Mouse (Mus musculus): ENCODE measurements at regions not wholly inside any gene's neighbourhood (a gene's known extent, or its start where the extent isn't known, plus 50 kb on each side); places are given as distances from the start of the nearest gene placed in this dataset.

DNA sequence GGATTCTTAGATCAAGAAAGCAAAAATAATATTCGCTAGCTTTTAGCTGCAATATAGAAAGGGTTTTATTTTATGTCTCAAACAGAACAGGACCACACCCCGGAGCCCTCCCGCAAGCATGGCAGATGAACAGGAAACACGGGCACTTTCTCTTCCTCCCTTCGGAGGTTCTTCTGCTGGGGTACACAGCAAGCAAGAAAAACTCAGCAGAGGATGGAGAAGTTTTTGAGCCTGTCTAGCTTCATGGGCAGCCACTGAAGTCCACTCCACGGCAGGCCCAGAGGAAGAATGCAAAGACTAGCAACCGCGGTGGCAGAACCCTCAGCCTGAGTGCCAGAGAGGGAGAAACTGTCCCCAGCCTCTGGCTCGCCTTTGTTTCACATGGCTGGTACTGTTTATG lies 174.7 kb upstream of the Ap5m1 start:
- no peak for TF ChIP-seq CTCF (IDR thresholded peaks at IDR 0.05)
- H3K4me3 ChIP-seq (ENCODE audit: low read depth, low read length): no peak overlapping the region
- H3K4me2 ChIP-seq (ENCODE audit: low read depth, low read length, poor library complexity, severe bottlenecking): no peak overlapping the region
- 58% methylated on average over 9 of the region's 9 CpGs for WGBS
- H3K27ac ChIP-seq (ENCODE audit: low read depth, low read length): no peak overlapping the region
- H3K36me3 ChIP-seq (ENCODE audit: insufficient read depth, low read length): no peaks in the 10 kb centered on the region
- H3K9ac ChIP-seq (replicated peaks; ENCODE audit: low read length, poor library complexity, severe bottlenecking): no peak overlapping the region
- ATAC-seq (ENCODE audit: low FRiP score): no peak
- DNase-seq (ENCODE audit: low spot score): no peak
- peaks cover 7% of the 10 kb centered on the region; the same call in 1 of the 2 replicates for H3K27me3 ChIP-seq (ENCODE audit: insufficient read depth, low read length)
- H3K9me3 ChIP-seq (ENCODE audit: low read length): peaks cover 2% of the 10 kb centered on the region; the same call in 1 of the 2 replicates
- no peaks in the 10 kb centered on the region for H3K4me1 ChIP-seq (ENCODE audit: insufficient read depth, low read length)

DNA sequence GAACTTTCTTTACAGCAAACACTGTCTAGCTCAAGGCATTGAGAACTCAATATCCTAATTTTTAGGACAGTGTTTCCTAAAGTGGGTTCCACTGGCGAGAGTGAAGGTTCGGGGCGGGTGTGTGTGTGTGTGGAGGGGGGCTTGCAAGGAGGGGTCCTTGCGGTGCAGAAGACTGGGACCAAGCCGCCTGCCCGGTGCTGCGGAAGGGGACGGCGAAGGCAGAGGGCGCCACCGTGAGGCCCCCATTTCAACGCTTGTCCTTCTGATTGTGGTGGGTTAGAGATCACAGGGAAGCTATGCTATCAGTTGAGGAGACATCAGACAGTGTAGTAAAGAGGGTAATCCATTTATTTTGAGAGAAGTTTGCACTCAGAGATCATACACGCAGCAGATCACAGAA lies 176.9 kb upstream of the Ap5m1 start:
- Histone ChIP-seq H3K4me2 (ENCODE audit: low read depth, low read length, poor library complexity, severe bottlenecking) (peak overlapping the region; percentile 46), H3K4me3 (ENCODE audit: low read depth, low read length) (peak overlapping the region; percentile 9; the same call in 1 of the 2 replicates), H3K27me3 (ENCODE audit: insufficient read depth, low read length) (peaks cover 2% of the 10 kb centered on the region; the same call in 1 of the 2 replicates), H3K9ac (replicated peaks; ENCODE audit: low read length, poor library complexity, severe bottlenecking) (no peak overlapping the region), H3K9me3 (ENCODE audit: low read length) (no peaks in the 10 kb centered on the region), H3K27ac (ENCODE audit: low read depth, low read length) (no peak overlapping the region), H3K4me1 (ENCODE audit: insufficient read depth, low read length) (no peaks in the 10 kb centered on the region), H3K36me3 (ENCODE audit: insufficient read depth, low read length) (no peaks in the 10 kb centered on the region)
- ATAC-seq (ENCODE audit: low FRiP score): peak; percentile 54; the same call in 1 of the 2 replicates
- TF ChIP-seq CTCF (IDR thresholded peaks at IDR 0.05): peak; percentile 75
- no peak for DNase-seq (ENCODE audit: low spot score)
- 3% methylated on average over 13 of the region's 13 CpGs for WGBS

DNA sequence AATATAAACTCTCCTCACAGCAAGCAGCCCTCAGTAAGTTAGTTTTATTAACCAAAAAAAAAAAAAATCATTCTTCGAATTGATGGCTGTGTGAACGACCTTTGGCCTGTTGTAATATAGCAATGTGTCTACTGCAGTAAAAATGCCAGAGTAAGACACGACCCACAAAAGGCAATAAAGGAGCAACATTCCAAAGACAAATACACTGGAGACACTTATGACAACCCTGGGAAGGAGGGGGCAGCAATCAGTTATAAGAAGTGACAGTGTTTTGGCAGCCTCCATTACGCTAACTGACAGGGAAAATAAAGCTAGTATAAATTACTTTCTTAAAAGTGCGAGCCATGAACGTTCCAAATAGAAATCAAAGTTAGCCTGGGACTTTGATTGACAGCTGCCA lies 185.9 kb upstream of the Ap5m1 start:
- Histone ChIP-seq H3K9me3 (ENCODE audit: low read length) (no peaks in the 10 kb centered on the region), H3K36me3 (ENCODE audit: insufficient read depth, low read length) (no peaks in the 10 kb centered on the region), H3K27ac (ENCODE audit: low read depth, low read length) (no peak overlapping the region), H3K4me2 (ENCODE audit: low read depth, low read length, poor library complexity, severe bottlenecking) (no peak overlapping the region), H3K4me3 (ENCODE audit: low read depth, low read length) (no peak overlapping the region), H3K9ac (replicated peaks; ENCODE audit: low read length, poor library complexity, severe bottlenecking) (no peak overlapping the region), H3K27me3 (ENCODE audit: insufficient read depth, low read length) (no peaks in the 10 kb centered on the region), H3K4me1 (ENCODE audit: insufficient read depth, low read length) (no peaks in the 10 kb centered on the region)
- DNase-seq (ENCODE audit: low spot score): no peak
- no peak for TF ChIP-seq CTCF (IDR thresholded peaks at IDR 0.05)
- 29% methylated on average over 6 of the region's 6 CpGs for WGBS
- ATAC-seq (ENCODE audit: low FRiP score): no peak

DNA sequence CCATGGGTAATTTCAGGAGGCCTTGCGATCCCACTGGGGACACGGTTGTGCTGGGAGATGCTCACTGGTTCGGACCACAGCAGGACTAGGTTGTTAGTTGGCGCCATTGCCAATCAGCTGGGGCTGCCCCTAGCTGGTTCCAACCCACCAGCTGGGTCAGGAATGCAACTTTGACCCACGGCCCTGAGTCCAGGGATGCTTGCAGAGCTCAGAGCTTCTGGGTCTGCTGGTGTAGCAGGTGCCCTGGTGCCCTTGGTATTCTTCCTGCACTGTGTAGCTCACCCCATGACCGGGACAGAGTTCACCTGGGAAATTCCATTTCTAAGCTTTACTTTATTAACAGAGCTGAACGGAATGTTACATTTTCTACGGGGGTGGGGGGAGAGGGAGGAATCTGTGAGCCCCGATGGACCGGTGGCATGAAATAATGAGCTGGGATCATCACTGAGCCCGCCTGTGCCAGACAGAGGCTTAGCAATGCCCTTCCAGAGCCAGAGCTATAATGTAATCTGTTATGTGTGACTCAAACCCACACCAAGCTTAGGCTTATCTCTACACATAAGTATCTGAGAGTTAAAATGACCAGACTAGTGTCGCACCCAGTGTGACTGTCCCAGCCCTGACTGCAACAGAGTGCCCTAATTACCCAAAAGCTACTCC lies 187.8 kb upstream of the Ap5m1 start:
- Histone ChIP-seq H3K27ac (ENCODE audit: low read depth, low read length) (no peak overlapping the region), H3K4me2 (ENCODE audit: low read depth, low read length, poor library complexity, severe bottlenecking) (no peak overlapping the region), H3K9ac (replicated peaks; ENCODE audit: low read length, poor library complexity, severe bottlenecking) (no peak overlapping the region), H3K36me3 (ENCODE audit: insufficient read depth, low read length) (no peaks in the 10 kb centered on the region), H3K4me1 (ENCODE audit: insufficient read depth, low read length) (no peaks in the 10 kb centered on the region), H3K4me3 (ENCODE audit: low read depth, low read length) (no peak overlapping the region), H3K27me3 (ENCODE audit: insufficient read depth, low read length) (no peaks in the 10 kb centered on the region), H3K9me3 (ENCODE audit: low read length) (no peaks in the 10 kb centered on the region)
- WGBS: 75% methylated on average over 12 of the region's 12 CpGs
- ATAC-seq (ENCODE audit: low FRiP score) (peak; percentile 41), DNase-seq (ENCODE audit: low spot score) (no peak)
- TF ChIP-seq CTCF (IDR thresholded peaks at IDR 0.05): no peak

DNA sequence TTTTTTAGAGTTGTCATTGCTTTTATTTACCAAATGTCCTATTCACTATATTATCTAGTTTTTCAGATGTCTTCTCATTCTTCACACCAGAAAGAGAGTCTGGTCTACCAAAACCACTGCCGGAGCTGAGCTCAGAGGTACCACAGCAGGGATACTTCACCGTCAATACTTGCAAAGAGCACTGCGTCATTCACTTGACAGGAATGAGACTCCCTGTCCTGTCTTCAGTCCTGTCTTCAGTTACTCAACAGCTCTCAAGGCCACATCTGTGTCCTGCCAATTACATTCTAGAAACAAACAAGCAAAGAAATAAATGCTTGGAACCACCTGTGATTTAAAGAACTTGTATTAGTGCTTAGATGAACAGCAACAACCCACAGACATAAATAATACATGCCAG lies 194.6 kb upstream of the Ap5m1 start:
- no peak for TF ChIP-seq CTCF (IDR thresholded peaks at IDR 0.05)
- Histone ChIP-seq H3K4me1 (ENCODE audit: insufficient read depth, low read length) (no peaks in the 10 kb centered on the region), H3K4me2 (ENCODE audit: low read depth, low read length, poor library complexity, severe bottlenecking) (no peak overlapping the region), H3K9me3 (ENCODE audit: low read length) (no peaks in the 10 kb centered on the region), H3K9ac (replicated peaks; ENCODE audit: low read length, poor library complexity, severe bottlenecking) (no peak overlapping the region), H3K27me3 (ENCODE audit: insufficient read depth, low read length) (no peaks in the 10 kb centered on the region), H3K27ac (ENCODE audit: low read depth, low read length) (no peak overlapping the region), H3K4me3 (ENCODE audit: low read depth, low read length) (no peak overlapping the region), H3K36me3 (ENCODE audit: insufficient read depth, low read length) (no peaks in the 10 kb centered on the region)
- ATAC-seq (ENCODE audit: low FRiP score) (no peak), DNase-seq (ENCODE audit: low spot score) (no peak)
- 71% methylated on average over 3 of the region's 3 CpGs for WGBS

DNA sequence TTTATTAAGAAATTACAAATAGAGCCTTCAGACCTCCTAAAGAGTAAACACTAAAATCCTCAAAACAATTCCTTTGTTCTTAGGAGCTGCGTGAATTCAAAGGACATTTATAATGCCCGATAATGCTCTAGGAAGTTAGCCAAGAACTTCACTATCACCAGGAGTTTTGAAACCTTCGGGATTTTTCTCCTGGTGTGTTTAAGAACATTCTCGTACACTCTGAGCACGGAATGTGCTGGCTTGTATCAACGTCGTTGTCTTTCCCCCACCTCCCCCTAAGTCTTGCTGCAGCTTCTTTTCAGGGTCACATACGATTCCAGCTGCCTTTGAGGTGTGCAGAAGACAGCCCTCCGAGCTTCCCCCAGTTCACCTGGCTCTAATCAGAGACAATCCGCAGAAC lies 195.9 kb upstream of the Ap5m1 start:
- H3K9ac ChIP-seq (replicated peaks; ENCODE audit: low read length, poor library complexity, severe bottlenecking): no peak overlapping the region
- no peak overlapping the region for H3K4me3 ChIP-seq (ENCODE audit: low read depth, low read length)
- no peaks in the 10 kb centered on the region for H3K36me3 ChIP-seq (ENCODE audit: insufficient read depth, low read length)
- DNase-seq (ENCODE audit: low spot score) (no peak), ATAC-seq (ENCODE audit: low FRiP score) (no peak)
- 49% methylated on average over 10 of the region's 10 CpGs for WGBS
- no peaks in the 10 kb centered on the region for H3K4me1 ChIP-seq (ENCODE audit: insufficient read depth, low read length)
- H3K9me3 ChIP-seq (ENCODE audit: low read length): no peaks in the 10 kb centered on the region
- H3K27me3 ChIP-seq (ENCODE audit: insufficient read depth, low read length): no peaks in the 10 kb centered on the region
- no peak for TF ChIP-seq CTCF (IDR thresholded peaks at IDR 0.05)
- no peak overlapping the region for H3K4me2 ChIP-seq (ENCODE audit: low read depth, low read length, poor library complexity, severe bottlenecking)
- H3K27ac ChIP-seq (ENCODE audit: low read depth, low read length): no peak overlapping the region
